Mouse (Mus musculus) MEL (cell line): Measurements from ENCODE around the gene Myo1g. TPM values are rescaled to one million over a fixed set of nuclear protein-coding genes. Genes with fewer than 3 reads are reported as not detected.
"Not testable (repeated sequence)": the region's sequence is repeated elsewhere in the genome, so short reads cannot be mapped to it uniquely, and the experiment has no call there.

Experiments used
- DNase-seq: peaks from one replicate; pipeline ENCODE4 v3.0.0; 2011; ENCODE audit warnings: low read depth, low spot score
- H3K27ac ChIP-seq: 2 replicates; pipeline ENCODE4 v1.5.1; 2012; ENCODE audit warnings: low read depth, mild to moderate bottlenecking, control low read depth, low read length, moderate library complexity; ENCODE audit not compliant: control insufficient read depth
- H3K27me3 ChIP-seq, 2 experiments: fragments of 150-350 bp in 1 of 2; sonication (generic) in 1 of 2; 2 replicates each; pipeline ENCODE4 v1.6.1; 2012; ENCODE audit warnings: low read length in 2 of 2, mild to moderate bottlenecking in 2 of 2, improper control_type of control experiment in 1 of 2, moderate library complexity in 1 of 2; ENCODE audit not compliant: insufficient read depth in 2 of 2, control insufficient read depth in 1 of 2
- H3K36me3 ChIP-seq, 2 experiments: 2 replicates each; pipeline ENCODE4 v1.6.1; 2012 to 2014; ENCODE audit warnings: low read length in 2 of 2, improper control_type of control experiment in 1 of 2, inconsistent platforms in 1 of 2, mild to moderate bottlenecking in 1 of 2; ENCODE audit not compliant: insufficient read depth in 2 of 2, control insufficient read depth in 1 of 2
- H3K4me1 ChIP-seq, 2 experiments: fragments of 150-350 bp in 1 of 2; sonication (generic) in 1 of 2; 2 replicates each; pipeline ENCODE4 v1.6.1; 2012; ENCODE audit warnings: low read length in 2 of 2, improper control_type of control experiment in 1 of 2, mild to moderate bottlenecking in 1 of 2; ENCODE audit not compliant: insufficient read depth in 2 of 2, control insufficient read depth in 1 of 2
- H3K4me3 ChIP-seq, 2 experiments: fragments of 150-350 bp in 1 of 2; sonication (generic) in 1 of 2; 2 replicates each; pipeline ENCODE4 v1.5.1; 2012; ENCODE audit warnings: low read depth in 2 of 2, low read length in 2 of 2, mild to moderate bottlenecking in 2 of 2, moderate library complexity in 2 of 2, control low read depth in 1 of 2, improper control_type of control experiment in 1 of 2; ENCODE audit not compliant: control insufficient read depth in 1 of 2, insufficient read depth in 1 of 2
- H3K79me2 ChIP-seq: 2 replicates; pipeline ENCODE4 v1.6.1; 2012; ENCODE audit warnings: mild to moderate bottlenecking, low read length, moderate library complexity; ENCODE audit not compliant: control insufficient read depth, poor library complexity, insufficient read depth
- H3K9ac ChIP-seq: 2 replicates; pipeline ENCODE4 v1.6.1; 2012; ENCODE audit warnings: low read depth, mild to moderate bottlenecking, control low read depth, low read length, moderate library complexity; ENCODE audit not compliant: control insufficient read depth, poor library complexity, severe bottlenecking
- H3K9me3 ChIP-seq: fragments of 150-350 bp; sonication (generic); replicated peaks from 2 replicates; pipeline ENCODE4 v1.6.1; 2012; ENCODE audit warnings: mild to moderate bottlenecking, low read length, improper control_type of control experiment, moderate library complexity; ENCODE audit not compliant: insufficient read depth
- BHLHE40 ChIP-seq: IDR thresholded peaks from 2 replicates; pipeline ENCODE4 v1.6.1; 2012; ENCODE audit warnings: low read depth, mild to moderate bottlenecking, inconsistent platforms, low read length, improper control_type of control experiment, borderline replicate concordance
- CHD2 ChIP-seq: IDR thresholded peaks from 2 replicates; pipeline ENCODE4 v1.6.1; 2011; ENCODE audit warnings: low read length, improper control_type of control experiment
- CTCF ChIP-seq, 3 experiments: IDR thresholded peaks in 2 of 3; conservative IDR thresholded peaks in 1 of 3; 2 replicates each; pipeline ENCODE4 v1.5.1; 2011 to 2012; ENCODE audit warnings: low read length in 3 of 3, low read depth in 2 of 3, mild to moderate bottlenecking in 2 of 3, improper control_type of control experiment in 1 of 3, inconsistent platforms in 1 of 3, mixed read lengths in 1 of 3, moderate library complexity in 1 of 3; ENCODE audit not compliant: control insufficient read depth in 1 of 3, insufficient read depth in 1 of 3, poor library complexity in 1 of 3, severe bottlenecking in 1 of 3
- EP300 ChIP-seq, 2 experiments: IDR thresholded peaks; 2 replicates each; pipeline ENCODE4 v1.6.1; 2011; ENCODE audit warnings: improper control_type of control experiment in 2 of 2, low read length in 2 of 2, low read depth in 1 of 2, mild to moderate bottlenecking in 1 of 2
- ETS1 ChIP-seq: IDR thresholded peaks from 2 replicates; pipeline ENCODE4 v1.6.1; 2012; ENCODE audit warnings: low read depth, mild to moderate bottlenecking, inconsistent platforms, low read length, improper control_type of control experiment, moderate library complexity
- MAX ChIP-seq: IDR thresholded peaks from 2 replicates; pipeline ENCODE4 v1.6.1; 2011; ENCODE audit warnings: low read length, improper control_type of control experiment
- MAZ ChIP-seq: IDR thresholded peaks from 2 replicates; pipeline ENCODE4 v1.6.1; 2012; ENCODE audit warnings: low read depth, mild to moderate bottlenecking, inconsistent platforms, low read length, improper control_type of control experiment
- MEF2A ChIP-seq: IDR thresholded peaks from 2 replicates; pipeline ENCODE4 v1.6.1; 2014; ENCODE audit warnings: low read depth, mild to moderate bottlenecking, inconsistent platforms, low read length, improper control_type of control experiment; ENCODE audit not compliant: poor library complexity, insufficient replicate concordance, severe bottlenecking; ENCODE audit errors: extremely low read depth
- MXI1 ChIP-seq: IDR thresholded peaks from 2 replicates; pipeline ENCODE4 v1.6.1; 2011; ENCODE audit warnings: mild to moderate bottlenecking, low read depth, low read length, improper control_type of control experiment
- MYB ChIP-seq: IDR thresholded peaks from 2 replicates; pipeline ENCODE4 v1.6.1; 2011; ENCODE audit warnings: mild to moderate bottlenecking, low read depth, low read length, improper control_type of control experiment
- MYC ChIP-seq: IDR thresholded peaks from 2 replicates; pipeline ENCODE4 v1.6.1; 2011; ENCODE audit warnings: low read depth, mild to moderate bottlenecking, low read length, improper control_type of control experiment, moderate library complexity
- NELFE ChIP-seq: IDR thresholded peaks from 2 replicates; pipeline ENCODE4 v1.6.1; 2011; ENCODE audit warnings: low read depth, low read length, improper control_type of control experiment
- POLR2AphosphoS2 ChIP-seq: IDR thresholded peaks from 2 replicates; pipeline ENCODE4 v1.6.1; 2011; ENCODE audit warnings: low read length, improper control_type of control experiment
- RAD21 ChIP-seq: IDR thresholded peaks from 2 replicates; pipeline ENCODE4 v1.6.1; 2011; ENCODE audit warnings: mild to moderate bottlenecking, low read depth, low read length, improper control_type of control experiment
- SIN3A ChIP-seq: IDR thresholded peaks from 2 replicates; pipeline ENCODE4 v1.6.1; 2012; ENCODE audit warnings: low read length, improper control_type of control experiment, inconsistent platforms
- SMC3 ChIP-seq: IDR thresholded peaks from 2 replicates; pipeline ENCODE4 v1.6.1; 2011; ENCODE audit warnings: low read depth, low read length, improper control_type of control experiment
- TBP ChIP-seq: IDR thresholded peaks from 2 replicates; pipeline ENCODE4 v1.8.0; 2011; ENCODE audit warnings: low read depth, low read length, improper control_type of control experiment
- TCF12 ChIP-seq: IDR thresholded peaks from 2 replicates; pipeline ENCODE4 v1.6.1; 2014; ENCODE audit warnings: low read depth, mild to moderate bottlenecking, inconsistent platforms, low read length, improper control_type of control experiment, moderate library complexity
- USF1 ChIP-seq: IDR thresholded peaks from 2 replicates; pipeline ENCODE4 v1.6.1; 2014; ENCODE audit warnings: low read depth, mild to moderate bottlenecking, inconsistent platforms, low read length, improper control_type of control experiment, moderate library complexity
- USF2 ChIP-seq, 2 experiments: IDR thresholded peaks; 2 replicates each; pipeline ENCODE4 v1.6.1; 2011 to 2012; ENCODE audit warnings: improper control_type of control experiment in 2 of 2, low read length in 2 of 2, borderline replicate concordance in 1 of 2, inconsistent platforms in 1 of 2, low read depth in 1 of 2, mild to moderate bottlenecking in 1 of 2; ENCODE audit not compliant: insufficient read depth in 1 of 2
- polyA plus RNA-seq, 2 experiments: library from polyadenylated mRNA; stranded (reverse) in 1 of 2; unstranded in 1 of 2; fragments of >175 nt in 1 of 2; fragments of >200 nt in 1 of 2; gene quantifications; 2 replicates each; pipeline versions ENCODE4 v1.2.1 to v1.2.4; 2012; ENCODE audit warnings: low replicate concordance in 2 of 2, low read depth in 1 of 2; ENCODE audit not compliant: insufficient read length in 2 of 2, insufficient read depth in 1 of 2, missing spikeins in 1 of 2
- total RNA-seq: library from RNA; depleted of rRNA; stranded (reverse); fragments of 300-350 nt; gene quantifications from 2 replicates; pipeline ENCODE4 v1.2.3, GENCODE M21; 2012

Myo1g gene
- total and polyA plus RNA-seq, 3 experiments = 19.4 to 33.3 TPM; not detected in 1

GRCm38 (mm10) chr11:6527256-6528185, 6.8 kb upstream of the Myo1g start (continued):
- no peak for TF ChIP-seq CTCF (IDR thresholded peaks at IDR 0.05 in 2 of 3, conservative IDR thresholded peaks at IDR 0.05 in 1 of 3; ENCODE audit: control insufficient read depth in 1 of 3, insufficient read depth in 1 of 3, low read depth in 2 of 3, low read length in 3 of 3, poor library complexity in 1 of 3, severe bottlenecking in 1 of 3)
- TF ChIP-seq TCF12 = no peak
- TF ChIP-seq USF1 = no peak
- TF ChIP-seq MYB = no peak
- TF ChIP-seq MYC = peak; percentile 93; the same call in 1 of the 2 replicates
- no peak for TF ChIP-seq CHD2
- no peak for TF ChIP-seq MEF2A
- TF ChIP-seq USF2 (IDR thresholded peaks at IDR 0.05; ENCODE audit: borderline replicate concordance in 1 of 2, insufficient read depth in 1 of 2, low read depth in 1 of 2, low read length in 2 of 2) = no peak
- peak; percentile 53; the same call in 1 of the 2 replicates for TF ChIP-seq MAX
- no peak for TF ChIP-seq NELFE
- no peak for TF ChIP-seq BHLHE40
- TF ChIP-seq MAZ = no peak
- TF ChIP-seq POLR2AphosphoS2 = peak; percentile 68; the same call in 1 of the 2 replicates
- no peak for TF ChIP-seq SMC3
- no peak for TF ChIP-seq EP300 (IDR thresholded peaks at IDR 0.05; ENCODE audit: low read depth in 1 of 2, low read length in 2 of 2)
- TF ChIP-seq RAD21 = no peak
- TF ChIP-seq SIN3A = peak; percentile 19; the same call in 1 of the 2 replicates

- TF ChIP-seq MXI1 (peak; percentile 92), CTCF (IDR thresholded peaks at IDR 0.05 in 2 of 3, conservative IDR thresholded peaks at IDR 0.05 in 1 of 3; ENCODE audit: control insufficient read depth in 1 of 3, insufficient read depth in 1 of 3, low read depth in 2 of 3, low read length in 3 of 3, poor library complexity in 1 of 3, severe bottlenecking in 1 of 3) (peak in 1 of 3 experiments; percentile 37; a peak in 2 of 6 replicates), TBP (peak; percentile 9; the same call in 1 of the 2 replicates), MYC (peak; percentile 97), USF1 (peak; percentile 78), SIN3A (peak; percentile 72), ETS1 (peak; percentile 10; the same call in 1 of the 2 replicates), MAX (peak; percentile 89)
- peak overlapping the region; percentile 94 for H3K9ac ChIP-seq
- peak overlapping the region; percentile 93 for H3K27ac ChIP-seq
- peak; percentile 68 for DNase-seq
- not testable (repeated sequence) for H3K9me3 ChIP-seq, H3K27me3 ChIP-seq
- peaks cover 0 to 15% of the 10 kb centered on the region in 2 experiments; a peak in 2 of 4 replicates for H3K4me1 ChIP-seq
- peaks cover 20 to 22% of the 10 kb centered on the region in 2 experiments for H3K36me3 ChIP-seq
- peaks cover 27% of the 10 kb centered on the region for H3K79me2 ChIP-seq
- peak overlapping the region; percentile 76 to 94 for H3K4me3 ChIP-seq
Measured at GRCm38 (mm10) chr11:6526526-6527255, 5.9 kb upstream of the Myo1g start.
